Mouse (Mus musculus): ENCODE measurements around the gene Cd2bp2.

- TF ChIP-seq POLR2A (IDR thresholded peaks at IDR 0.05; ENCODE audit: low read depth, low read length) (no peak), CTCF (conservative IDR thresholded peaks at IDR 0.05; ENCODE audit: insufficient read depth, insufficient read length, low read depth, low read length) (no peak)
These were observed 12.4 kb upstream of the Cd2bp2 start, which contains the start of gene Tbc1d10b for GRCm38 (mm10) chr7:127208295-127208552.

All from kidney, adult 2 months (tissue).